Mouse (Mus musculus) mature B cell (primary cell): ENCODE data around the gene Pard3.

Source experiments
- in situ Hi-C: fragments of 300-500 bp; cut with MboI; formaldehyde crosslinking; loops from 2 replicates; pipeline ENCODE4 v1.14.3; 2019

The Pard3 gene

DNA sequence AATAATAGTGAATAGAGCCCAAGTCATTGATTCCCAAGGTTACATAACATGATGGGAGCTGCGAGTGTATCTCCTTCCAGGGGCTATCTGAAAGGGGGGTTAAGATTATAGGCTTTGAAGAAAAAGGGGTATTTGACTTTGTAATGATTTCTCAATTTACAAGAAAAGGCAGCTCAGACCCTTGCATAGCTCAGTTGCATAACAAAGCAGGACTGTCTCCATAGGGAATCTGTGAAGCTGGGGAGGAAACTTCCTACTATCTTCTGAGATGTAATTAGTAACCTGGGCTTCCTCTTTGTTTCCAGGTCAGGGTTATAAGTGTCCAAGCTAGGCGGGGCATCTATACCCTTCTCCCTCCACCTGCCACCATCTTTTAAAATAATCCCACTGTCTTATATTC lies 279.4 kb downstream of the Pard3 start:
- in situ Hi-C loops = loop anchor here (25.0 kb wide), 1 partner anchor 1019 kb away; the partner anchor contains the start of gene Nrp1

DNA sequence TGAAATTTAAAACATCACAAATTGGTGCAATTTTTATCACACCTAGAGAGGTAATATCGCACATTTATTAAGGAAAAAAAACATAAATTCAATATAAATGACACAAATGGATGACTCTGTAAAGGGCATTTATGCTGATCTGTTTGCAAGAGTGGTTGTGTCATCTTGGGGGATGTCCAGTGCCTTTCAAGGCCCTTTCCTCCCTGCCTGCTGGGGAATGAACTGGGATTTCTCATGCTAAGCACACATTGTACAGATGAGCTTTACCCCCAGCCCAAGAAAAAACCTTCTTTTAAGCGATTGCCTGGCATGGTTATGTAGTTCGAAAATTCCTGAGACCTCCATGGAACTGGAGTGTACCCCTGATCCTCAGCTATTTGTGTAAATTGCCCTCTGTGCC lies 280.7 kb downstream of the Pard3 start:
- in situ Hi-C loops = loop anchor here (25.0 kb wide), 1 partner anchor 1018 kb away; the partner anchor contains the start of gene Nrp1

DNA sequence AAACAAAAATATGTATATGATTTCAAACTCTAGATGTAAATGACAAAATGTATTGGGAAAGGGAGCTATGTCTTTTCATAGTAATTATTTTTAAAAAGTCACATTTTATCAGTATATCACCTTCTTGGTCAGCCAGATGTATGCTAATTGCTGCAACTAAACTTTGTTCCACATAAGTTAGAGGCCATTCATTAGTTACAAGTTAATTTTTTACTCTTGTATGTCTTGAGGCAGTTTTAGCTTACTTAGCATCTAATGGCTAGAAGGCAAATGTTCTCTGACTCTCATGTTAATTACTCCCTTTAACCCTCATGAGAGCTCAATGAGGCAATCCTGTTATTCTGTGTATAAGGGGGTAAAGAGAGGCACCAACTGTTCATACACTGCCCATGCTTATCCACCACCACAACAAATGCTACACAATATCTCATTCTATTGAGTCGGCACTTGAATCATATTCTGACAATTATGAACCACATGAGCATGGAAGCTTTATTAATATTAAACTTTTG lies 282.3 kb downstream of the Pard3 start:
- in situ Hi-C loops = loop anchor here (25.0 kb wide), 1 partner anchor 1016 kb away; the partner anchor contains the start of gene Nrp1

DNA sequence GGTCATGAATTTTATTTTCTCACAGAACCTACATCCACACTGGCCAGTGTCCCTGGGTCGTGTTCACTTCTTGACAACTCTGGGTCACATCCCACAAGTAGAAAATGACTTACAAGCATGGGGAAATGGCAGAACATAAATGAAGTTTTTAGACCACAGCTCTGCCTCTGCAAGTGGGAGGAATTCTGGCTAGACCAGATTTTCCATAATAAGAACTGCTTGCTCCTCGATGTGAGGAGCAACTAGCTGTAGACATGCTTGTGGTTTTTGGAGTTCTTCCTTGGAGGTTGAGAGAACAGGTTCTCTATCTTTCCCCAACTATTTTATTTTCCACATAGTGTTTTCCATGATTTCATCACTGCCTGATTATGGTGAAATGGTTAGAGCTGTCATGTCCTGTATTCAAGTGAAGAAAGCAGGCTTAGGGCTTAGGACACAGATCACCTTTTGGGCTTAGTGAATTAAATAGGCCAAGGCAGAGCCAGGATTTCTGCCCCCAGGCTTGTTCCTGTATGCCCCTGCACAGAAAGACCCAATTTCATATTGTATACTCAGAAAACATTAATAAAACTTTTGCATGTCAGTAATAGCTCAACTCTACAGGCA lies 284.3 kb downstream of the Pard3 start:
- in situ Hi-C loops = loop anchor here (25.0 kb wide), 1 partner anchor 1014 kb away; the partner anchor contains the start of gene Nrp1

DNA sequence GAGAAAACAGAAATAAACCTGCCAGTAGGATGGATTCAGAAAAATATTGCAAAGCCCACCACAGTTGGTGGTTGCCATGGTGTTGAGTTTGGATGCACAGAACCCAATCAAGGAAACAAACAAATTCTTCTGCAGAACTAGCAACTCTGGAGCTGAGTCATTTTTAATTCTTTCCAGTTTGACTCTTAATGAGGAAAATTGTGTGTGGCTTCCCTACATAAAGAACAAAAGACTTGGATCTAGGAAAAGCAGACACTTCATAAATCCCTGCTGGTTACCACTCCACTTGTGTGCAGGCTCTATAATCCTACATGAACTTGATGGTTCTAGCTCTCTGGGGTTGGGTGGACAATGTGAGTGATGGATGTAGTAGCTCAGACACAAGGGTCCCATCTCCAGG lies 298.1 kb downstream of the Pard3 start:
- in situ Hi-C loops = no loop called here

DNA sequence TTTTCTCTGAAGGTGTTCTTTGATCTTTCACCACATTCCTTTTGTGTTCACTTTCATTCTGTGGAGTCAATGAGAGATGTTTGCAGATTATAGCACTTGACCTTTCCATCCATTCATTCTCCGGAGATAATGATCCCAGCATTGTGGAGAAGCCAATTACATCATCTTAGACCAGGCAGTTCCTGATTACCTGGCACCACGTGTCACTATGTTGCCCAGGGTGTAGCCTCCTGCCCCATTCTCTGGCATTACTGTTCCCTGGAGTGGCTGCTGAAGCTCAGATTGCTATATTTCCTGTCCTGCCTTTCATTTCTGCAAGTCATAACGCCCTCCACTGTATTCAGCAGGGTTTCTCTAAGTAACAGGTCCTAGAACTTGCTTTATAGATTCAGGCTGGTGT lies 304.7 kb downstream of the Pard3 start:
- in situ Hi-C loops = no loop called here

DNA sequence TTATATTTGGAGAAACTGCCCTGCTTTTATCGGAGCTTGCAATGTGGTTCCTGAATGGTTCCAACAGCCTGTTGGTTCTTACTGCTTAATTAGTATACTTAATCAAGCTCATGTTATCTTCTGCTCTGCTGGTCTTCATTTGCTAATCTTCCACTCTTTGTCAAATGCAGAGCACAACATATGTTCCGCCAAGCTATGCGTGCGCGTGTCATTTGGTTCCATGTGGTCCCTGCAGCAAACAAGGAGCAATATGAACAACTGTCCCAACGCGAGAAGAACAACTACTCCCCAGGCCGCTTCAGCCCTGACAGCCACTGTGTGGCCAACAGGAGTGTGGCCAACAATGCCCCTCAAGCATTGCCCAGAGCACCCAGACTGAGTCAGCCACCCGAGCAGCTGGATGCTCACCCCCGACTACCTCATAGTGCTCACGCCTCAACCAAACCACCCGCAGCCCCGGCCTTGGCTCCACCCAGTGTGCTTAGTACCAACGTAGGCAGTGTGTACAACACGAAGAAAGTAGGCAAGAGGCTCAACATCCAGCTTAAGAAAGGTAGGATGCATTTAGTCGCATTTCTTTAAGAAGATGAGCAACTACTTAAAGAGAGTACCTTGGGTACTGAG lies 307.7 kb downstream of the Pard3 start:
- in situ Hi-C loops = no loop called here

DNA sequence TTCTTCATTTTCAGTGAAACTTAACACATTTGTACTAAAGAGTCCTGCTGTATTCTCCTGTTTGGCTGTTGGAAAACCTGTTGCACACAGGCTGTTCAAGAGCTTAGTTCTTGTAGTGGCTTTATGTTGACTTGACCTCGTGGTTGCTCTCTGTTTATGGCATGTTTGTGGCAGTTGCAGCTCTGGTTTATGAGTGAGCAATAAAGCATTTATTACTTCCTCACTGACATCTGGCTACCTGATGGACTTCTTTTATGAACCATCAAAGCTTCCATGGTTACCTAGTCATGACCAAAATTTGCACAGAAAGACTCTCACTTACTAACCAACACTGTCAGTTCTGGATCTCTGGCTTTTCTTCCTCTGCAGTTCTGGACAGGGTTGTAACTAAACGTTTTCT lies 314.1 kb downstream of the Pard3 start:
- in situ Hi-C loops = no loop called here

DNA sequence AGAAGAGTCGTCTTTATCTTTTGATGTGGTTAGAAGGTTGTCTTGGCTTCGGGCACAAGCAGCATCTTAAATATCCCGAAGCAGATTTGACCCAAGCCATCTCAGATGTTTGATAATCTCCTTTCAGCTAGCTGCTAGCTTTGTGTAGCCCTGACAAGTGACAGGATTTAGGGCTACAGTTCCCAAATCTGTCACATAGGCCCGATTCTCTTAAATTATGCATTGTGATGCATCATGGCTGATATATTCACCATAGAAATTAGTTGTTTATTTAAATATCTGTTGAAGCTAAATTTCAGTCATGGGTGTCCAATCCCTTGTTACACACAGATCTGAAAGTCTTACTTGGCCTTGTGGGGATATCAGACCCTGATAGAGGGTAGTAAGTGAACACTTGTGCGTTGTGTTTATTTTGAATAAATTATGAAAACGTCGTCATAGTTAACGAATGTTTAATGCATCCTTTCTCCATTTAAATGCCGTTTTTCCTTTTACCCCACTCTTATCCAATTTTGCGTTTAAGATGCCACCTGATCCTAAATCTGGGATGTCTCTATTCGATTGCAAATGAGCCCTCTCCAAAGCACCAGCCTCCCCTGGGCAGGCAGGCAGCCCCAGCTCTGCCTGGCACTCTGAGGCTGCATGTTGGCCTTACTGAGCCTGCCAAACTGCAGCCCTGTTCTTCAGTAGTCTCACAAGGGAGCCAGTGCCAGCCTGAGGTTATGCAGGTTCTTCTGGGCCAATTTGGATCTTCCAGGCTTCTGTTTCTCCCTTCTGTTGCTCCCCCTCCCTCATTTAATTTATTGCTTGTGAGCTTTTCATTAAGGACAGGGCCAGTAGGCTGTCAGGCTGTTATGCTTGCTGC lies 315.5 kb downstream of the Pard3 start:
- in situ Hi-C loops = no loop called here

DNA sequence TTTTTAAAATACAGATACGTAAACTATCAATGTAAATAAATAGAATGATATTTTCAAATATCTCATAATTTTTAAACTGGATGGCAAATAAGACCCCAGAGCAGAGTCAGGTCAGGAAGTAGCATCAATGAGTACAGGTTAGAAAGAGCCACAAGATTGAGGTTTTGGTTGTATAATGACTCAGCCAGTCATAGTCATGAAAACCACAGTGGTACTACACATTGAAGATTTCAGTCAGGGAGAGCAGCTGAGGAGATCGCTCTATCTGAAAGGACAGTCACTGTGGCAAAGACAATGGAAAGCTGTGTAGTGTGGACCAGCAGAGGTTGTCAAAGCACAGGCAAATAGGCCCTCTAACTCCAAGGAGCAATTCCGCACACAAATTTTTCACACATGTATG lies 317.6 kb downstream of the Pard3 start:
- in situ Hi-C loops = no loop called here

DNA sequence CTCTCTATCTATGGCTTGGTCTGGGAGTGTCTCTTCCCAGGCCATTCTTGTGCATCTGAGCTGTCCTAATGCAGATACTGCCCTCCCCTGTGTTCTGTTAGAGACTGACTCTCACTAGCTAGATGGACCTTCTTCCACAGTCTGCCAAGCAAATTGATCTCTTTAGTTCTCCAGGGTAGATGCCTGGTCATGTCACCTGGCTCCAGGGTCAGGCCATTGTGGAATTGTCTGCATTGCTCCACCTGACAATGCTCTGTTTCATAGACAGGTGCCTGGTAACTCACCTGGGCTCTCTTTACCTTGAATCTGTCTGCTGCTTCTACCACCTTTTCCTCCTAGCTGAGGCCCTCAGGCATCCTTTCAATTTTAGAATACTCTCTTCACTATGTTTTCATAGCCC lies 329.0 kb downstream of the Pard3 start:
- in situ Hi-C loops = no loop called here

DNA sequence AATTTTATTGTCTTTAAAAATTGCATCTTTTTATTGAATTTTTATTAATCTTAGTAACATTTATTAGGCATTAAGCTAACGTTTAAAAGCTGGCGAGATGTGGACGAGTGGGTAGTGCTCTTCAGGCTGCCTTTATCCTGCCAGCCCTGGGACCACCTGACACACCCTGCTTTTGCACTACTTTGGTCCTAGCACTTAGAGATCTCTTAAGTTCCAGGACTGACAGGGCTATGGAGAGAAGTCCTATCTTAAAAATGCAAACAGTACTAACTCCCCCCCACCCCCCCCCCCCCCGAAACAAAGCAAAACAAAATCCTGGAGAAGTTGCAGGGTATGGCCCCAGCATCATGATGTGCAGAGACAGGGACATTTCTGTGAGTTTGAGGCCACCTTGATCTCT lies 331.8 kb downstream of the Pard3 start:
- in situ Hi-C loops = no loop called here

DNA sequence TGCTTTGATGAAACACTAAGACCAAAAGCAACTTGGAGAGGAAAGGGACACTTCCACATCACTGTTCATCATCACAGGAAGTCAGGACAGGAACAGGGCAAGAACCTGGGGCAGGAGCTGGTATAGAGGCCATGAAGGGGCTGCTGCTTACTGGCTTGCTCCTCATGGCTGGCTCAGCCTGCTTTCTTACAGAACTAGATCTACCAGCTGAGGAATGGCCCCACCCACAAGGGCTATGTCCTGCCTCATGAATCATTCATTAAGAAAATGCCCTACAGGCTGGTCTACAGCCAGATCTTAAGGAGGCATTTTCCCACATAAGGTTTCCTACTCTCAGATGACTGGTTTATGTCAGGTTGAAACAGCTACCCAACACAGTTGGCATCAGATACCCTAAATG lies 342.1 kb downstream of the Pard3 start:
- in situ Hi-C loops = no loop called here

DNA sequence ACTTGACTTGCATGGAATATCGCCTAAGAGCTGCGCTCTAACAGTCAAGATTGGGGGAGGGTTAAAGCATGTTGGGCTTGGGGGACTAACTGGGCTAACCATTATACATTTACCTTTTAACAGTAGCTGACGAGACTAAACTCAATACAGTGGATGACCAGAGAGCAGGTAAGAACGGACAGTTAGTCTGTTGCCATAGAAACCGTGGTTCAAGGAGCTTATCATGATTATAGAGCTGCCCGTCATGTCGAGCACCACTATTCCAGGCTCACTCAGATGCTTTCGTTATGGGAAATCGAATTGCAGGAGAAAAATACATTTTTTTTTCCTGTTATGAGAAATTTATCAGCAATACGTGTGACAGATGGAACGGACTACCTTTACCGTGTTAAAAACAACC lies 346.9 kb downstream of the Pard3 start:
- in situ Hi-C loops = no loop called here

DNA sequence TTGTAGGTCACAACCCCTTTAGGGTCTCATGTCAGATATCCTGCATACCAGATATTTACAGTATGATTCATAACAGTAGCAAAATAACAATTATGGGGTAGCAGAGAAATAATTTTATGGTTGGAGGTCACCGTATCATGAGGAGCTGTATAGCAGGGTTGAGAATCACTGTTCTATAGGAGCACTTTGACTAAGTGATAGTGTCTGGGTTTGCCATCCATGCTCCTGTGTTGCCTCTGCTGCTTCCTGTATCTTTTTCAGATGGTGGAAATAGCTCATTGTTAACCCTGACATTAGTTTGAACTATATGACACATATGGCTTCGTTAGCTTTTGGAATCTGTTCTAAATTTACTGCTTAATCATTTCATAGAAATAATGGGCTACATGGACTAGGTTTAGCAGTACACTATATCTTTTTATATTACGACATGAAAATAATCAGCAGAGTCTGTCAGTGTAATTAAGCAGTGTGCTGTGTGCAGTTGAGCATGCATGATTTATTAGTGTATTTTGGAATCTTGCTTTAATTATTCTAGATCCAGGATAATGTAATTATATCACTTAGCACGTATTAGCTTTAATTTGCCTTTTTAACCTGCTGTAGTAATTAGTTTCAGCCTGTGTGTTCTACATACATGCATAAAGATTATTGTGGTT lies 347.6 kb downstream of the Pard3 start:
- in situ Hi-C loops = no loop called here

DNA sequence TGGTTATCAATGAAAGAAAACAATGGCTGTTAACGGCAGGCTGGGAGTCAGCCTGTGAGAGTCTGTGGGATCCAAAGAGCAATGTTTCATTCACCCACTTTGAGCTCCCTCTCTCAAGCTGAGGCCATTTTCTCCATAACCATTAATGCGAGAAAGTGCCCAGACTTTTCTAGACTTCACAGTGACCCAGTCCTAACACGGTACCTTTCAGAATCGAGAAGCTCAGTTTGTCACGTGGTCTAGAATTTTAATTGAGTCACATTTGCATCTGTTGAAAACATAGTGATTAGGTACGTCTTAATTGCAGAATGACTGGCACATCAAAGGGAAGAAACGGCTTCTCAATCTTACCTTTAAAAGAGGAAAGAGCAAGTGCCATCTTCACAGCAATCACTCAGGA lies 359.3 kb downstream of the Pard3 start:
- in situ Hi-C loops = no loop called here

DNA sequence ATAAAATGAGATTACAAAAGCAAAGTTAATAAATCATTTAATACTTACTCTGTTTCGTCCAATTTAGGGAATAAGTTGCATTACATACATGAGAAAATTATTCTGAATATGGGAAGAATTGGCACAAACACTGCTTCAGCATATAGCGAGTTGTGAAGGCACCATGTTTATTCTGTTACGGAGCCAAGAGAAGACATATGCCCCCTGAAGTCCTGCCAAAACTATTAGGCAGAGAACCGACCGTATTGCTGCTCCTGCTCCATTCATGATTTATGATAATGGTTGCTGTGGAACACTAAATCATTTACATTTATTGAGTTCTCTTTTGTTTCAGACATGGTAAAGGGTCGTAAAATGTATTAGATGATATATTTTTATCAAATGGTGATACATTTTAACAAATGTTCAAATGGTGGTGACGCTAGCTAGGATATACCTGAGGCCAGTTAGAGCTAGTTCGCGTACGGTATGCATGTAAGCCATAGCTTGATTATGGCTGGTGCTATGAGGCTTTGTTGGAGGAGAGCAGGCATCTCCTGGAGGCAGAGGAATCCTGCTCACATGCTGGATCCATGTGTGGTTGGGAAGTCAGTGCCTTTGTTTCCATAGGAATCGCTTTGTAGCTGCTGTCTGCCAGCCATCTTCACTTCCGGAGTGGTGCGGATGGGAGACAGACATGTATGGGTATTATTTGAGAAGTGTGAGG lies 360.7 kb downstream of the Pard3 start:
- in situ Hi-C loops = no loop called here

DNA sequence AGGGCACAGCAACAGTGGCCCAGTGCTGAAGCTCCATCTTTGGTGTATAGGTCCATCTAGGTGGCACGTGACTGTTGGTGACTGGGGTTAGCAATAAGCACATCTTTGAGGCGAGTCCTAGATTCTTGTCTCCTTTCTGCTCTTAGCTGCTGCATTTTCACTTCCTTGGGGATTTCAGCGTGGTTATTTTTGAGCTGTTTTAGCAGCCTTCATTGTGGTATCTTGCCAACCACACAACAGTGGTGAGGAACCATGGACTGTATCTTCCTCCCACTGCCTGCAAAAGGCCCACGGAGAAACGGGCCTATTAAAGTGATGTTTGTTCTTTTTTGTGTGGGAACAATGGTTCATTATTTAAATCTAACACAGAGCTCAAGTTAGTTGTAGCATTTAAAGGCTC lies 363.2 kb downstream of the Pard3 start:
- in situ Hi-C loops = no loop called here

DNA sequence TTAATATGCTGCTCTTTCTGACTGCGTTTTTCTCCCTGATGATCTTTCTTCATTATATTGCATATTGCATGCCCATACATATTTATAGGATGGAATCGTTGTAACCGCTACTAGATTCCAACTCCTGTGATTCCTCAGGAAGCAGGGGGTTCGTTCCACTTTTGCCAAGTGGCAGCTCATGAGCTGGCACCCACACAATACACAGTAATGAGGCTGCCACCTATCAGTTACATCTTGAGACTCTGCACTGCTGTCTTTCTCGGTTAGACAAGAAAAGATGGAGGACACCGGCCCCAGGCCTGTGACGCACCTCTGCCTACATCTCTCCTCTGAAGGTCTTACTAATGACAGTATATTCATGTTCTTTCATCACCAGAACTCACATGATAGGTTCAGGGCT lies 364.3 kb downstream of the Pard3 start:
- in situ Hi-C loops = no loop called here

DNA sequence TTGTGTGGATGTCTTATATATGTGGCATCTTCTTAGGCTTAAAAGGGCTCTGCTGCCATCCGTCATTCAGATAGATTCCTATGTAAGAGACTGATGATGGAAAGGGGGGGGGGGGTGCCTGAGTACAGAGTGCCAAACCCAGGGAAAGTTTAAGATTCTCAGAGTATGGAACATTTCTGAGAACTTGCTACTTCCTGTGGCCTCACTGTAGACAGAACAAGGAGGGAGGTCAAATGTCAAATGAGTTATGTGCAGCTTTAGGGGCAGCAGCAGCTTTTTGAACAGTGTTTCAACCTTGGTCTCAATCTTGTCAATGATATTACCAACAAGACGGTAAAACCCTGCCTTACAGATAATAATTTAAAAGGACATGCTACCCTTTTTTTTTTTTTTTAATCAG lies 367.5 kb downstream of the Pard3 start:
- in situ Hi-C loops = no loop called here

DNA sequence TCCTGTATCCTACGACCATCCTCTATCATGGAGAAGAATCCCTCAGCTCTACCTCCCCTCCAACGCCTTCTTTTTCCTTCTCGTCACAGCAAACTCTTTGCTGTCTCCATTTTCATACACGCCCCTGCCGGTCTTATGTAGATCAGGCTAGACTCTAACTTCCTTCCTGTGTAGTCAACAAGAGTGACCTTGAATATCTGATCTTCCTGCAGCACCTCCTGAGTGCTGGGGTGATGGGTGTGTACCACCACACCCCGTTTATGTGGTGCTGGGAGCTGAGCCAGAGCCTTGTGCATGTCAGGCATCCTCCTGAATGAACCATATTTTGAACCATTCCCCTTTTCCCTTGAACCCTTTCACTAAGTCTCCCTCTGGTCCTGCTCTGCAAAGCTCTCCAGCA lies 372.3 kb downstream of the Pard3 start:
- in situ Hi-C loops = no loop called here
